8 mouse cellular contexts compared by ENCODE assay signal in the genomic region with DNA sequence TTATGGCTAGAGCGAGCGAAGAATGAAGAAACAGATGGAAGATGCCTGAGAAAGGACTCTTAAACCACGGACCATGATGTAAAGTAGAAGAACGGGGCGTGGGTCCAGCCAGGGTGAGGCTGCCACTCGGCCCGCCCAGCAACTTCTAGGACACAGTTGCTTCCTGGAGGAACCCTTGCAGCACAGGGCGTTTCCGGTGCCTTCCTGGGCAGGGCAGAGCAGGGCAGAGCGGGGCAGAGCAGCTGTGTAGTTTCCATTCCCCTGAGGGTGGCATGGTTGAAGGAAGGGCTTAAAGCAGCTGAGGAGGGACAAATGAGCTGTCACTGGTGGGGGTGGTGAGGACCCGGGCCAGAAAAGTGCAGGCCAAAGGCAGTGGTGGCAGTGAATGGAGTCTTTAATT. TPM values are rescaled to one million over a fixed set of nuclear protein-coding genes. Genes with fewer than 3 reads are reported as not detected.
A peak's percentile ranks its signal among the peaks of the same experiment; 100 is the strongest.
DNase-seq lines count a peak whose midpoint lies in the region; ATAC-seq and TF ChIP-seq lines count a peak whose summit lies in the region.

No protein-coding gene starts in this region.

- peak; percentile 41 to 78 for DNase-seq in kidney, postnatal 25 days
- peak; percentile 50 to 60 for DNase-seq in monocyte, adult 2 months (ENCODE audit: low read depth in 1 of 2, low spot score in 2 of 2)
- no peak for DNase-seq in left cerebral cortex, postnatal 14 days (ENCODE audit: low spot score in 2 of 2)
- DNase-seq in adipocyte (ENCODE audit: low spot score), result no peak
- DNase-seq in cerebellum, adult 9-11 months, result no peak

- H3K4me3 ChIP-seq in heart, embryonic 14.5 days (ENCODE audit: control insufficient read depth in 1 of 2, insufficient read depth in 1 of 2, low read depth in 1 of 2, low read length in 2 of 2), result no peak overlapping the region
- H3K4me3 ChIP-seq in heart, embryonic 11.5 days (ENCODE audit: low read depth, low read length), result no peak overlapping the region
- H3K4me3 ChIP-seq in bone marrow, adult 2 months (replicated peaks; ENCODE audit: control insufficient read depth, low read depth, low read length), result peak overlapping the region; percentile 20

- H3K4me2 ChIP-seq in heart, embryonic 14.5 days (ENCODE audit: low read length), result no peak overlapping the region
- no peak overlapping the region for H3K4me2 ChIP-seq in heart, embryonic 11.5 days

- WGBS in heart, embryonic 14.5 days, result 69% methylated on average over 11 of the region's 11 CpGs
- 74% methylated on average over 11 of the region's 11 CpGs for WGBS in heart, embryonic 11.5 days (ENCODE audit: insufficient replicate concordance)
- WGBS in bone marrow, adult 2 months, result 2% methylated on average over 11 of the region's 11 CpGs

- peak; percentile 69 for ATAC-seq in heart, embryonic 14.5 days (ENCODE audit: insufficient number of reproducible peaks, insufficient read depth, low FRiP score, low read depth)
- ATAC-seq in heart, embryonic 11.5 days (replicated peaks; ENCODE audit: insufficient number of reproducible peaks, low FRiP score, low TSS enrichment), result no peak

- H3K27me3 ChIP-seq in heart, embryonic 14.5 days (ENCODE audit: control insufficient read depth, insufficient read depth, low read length), result no peaks in the 10 kb centered on the region
- H3K27me3 ChIP-seq in heart, embryonic 11.5 days (ENCODE audit: control insufficient read depth, insufficient read depth, low read length), result no peaks in the 10 kb centered on the region

- no peaks in the 10 kb centered on the region for H3K9me3 ChIP-seq in heart, embryonic 14.5 days (ENCODE audit: control insufficient read depth, low read length)
- H3K9me3 ChIP-seq in heart, embryonic 11.5 days (replicated peaks; ENCODE audit: control insufficient read depth, low read length), result no peaks in the 10 kb centered on the region

- H3K9ac ChIP-seq in heart, embryonic 14.5 days (ENCODE audit: low read length), result no peak overlapping the region
- no peak overlapping the region for H3K9ac ChIP-seq in heart, embryonic 11.5 days (ENCODE audit: low read depth, low read length)

- intact Hi-C loops in left cerebral cortex, postnatal 14 days (cut with DNase I), result no loop called here

- H3K36me3 ChIP-seq in heart, embryonic 14.5 days (ENCODE audit: control insufficient read depth, insufficient read depth, low read length), result no peaks in the 10 kb centered on the region
- H3K36me3 ChIP-seq in heart, embryonic 11.5 days (ENCODE audit: control insufficient read depth, insufficient read depth, low read length), result peaks cover 3% of the 10 kb centered on the region; the same call in 1 of the 2 replicates

- no peaks in the 10 kb centered on the region for H3K4me1 ChIP-seq in heart, embryonic 14.5 days (ENCODE audit: control insufficient read depth in 2 of 2, insufficient read depth in 2 of 2, low read length in 2 of 2)
- H3K4me1 ChIP-seq in heart, embryonic 11.5 days (ENCODE audit: control insufficient read depth, insufficient read depth, low read length), result no peaks in the 10 kb centered on the region
- peaks cover 7% of the 10 kb centered on the region; the same call in 1 of the 2 replicates for H3K4me1 ChIP-seq in bone marrow, adult 2 months (ENCODE audit: control insufficient read depth, insufficient read depth, low read length)

- TF ChIP-seq CTCF in bone marrow, adult 2 months (IDR thresholded peaks at IDR 0.05; ENCODE audit: control insufficient read depth, insufficient read depth, low read length), result no peak

- peak; percentile 80; the same call in 1 of the 2 replicates for TF ChIP-seq POLR2A in bone marrow, adult 2 months (IDR thresholded peaks at IDR 0.05; ENCODE audit: borderline replicate concordance, control insufficient read depth, low read depth, low read length)

- H3K27ac ChIP-seq in heart, embryonic 14.5 days (replicated peaks in 1 of 2; ENCODE audit: control insufficient read depth in 1 of 2, insufficient read depth in 1 of 2, low read depth in 2 of 2, low read length in 2 of 2), result no peak overlapping the region
- no peak overlapping the region for H3K27ac ChIP-seq in heart, embryonic 11.5 days (ENCODE audit: low read depth, low read length)
- H3K27ac ChIP-seq in bone marrow, adult 2 months (ENCODE audit: control insufficient read depth, insufficient read depth, low read depth, low read length, poor library complexity), result peak overlapping the region; percentile 92

RNA-seq across cellular contexts. Expression of a gene that starts 48.3 kb away (rescaled TPM):
- 31.0 and 31.8 TPM in 2 replicates for polyA plus RNA-seq in heart, embryonic 14.5 days (2014; fragmentation: Nextera tagmentation; extraction: Ambion mirVana)
- polyA plus RNA-seq in heart, embryonic 11.5 days (2014; fragmentation: Nextera tagmentation; extraction: Ambion mirVana), result 32.7 and 33.2 TPM in 2 replicates
- 6.8 and 18.0 TPM in 2 replicates for polyA plus RNA-seq in bone marrow, adult 2 months (2011; ENCODE audit: insufficient read depth, insufficient read length, low replicate concordance, missing spikeins)
- total RNA-seq in left cerebral cortex, postnatal 14 days (2021), result 10 to 100 TPM; 76.0 to 87.4 TPM

RNA-seq across cellular contexts. Expression of a gene that starts 58.1 kb away (rescaled TPM):
- polyA plus RNA-seq in heart, embryonic 14.5 days (2014; fragmentation: Nextera tagmentation; extraction: Ambion mirVana), result 29.0 and 34.8 TPM in 2 replicates
- polyA plus RNA-seq in heart, embryonic 11.5 days (2014; fragmentation: Nextera tagmentation; extraction: Ambion mirVana), result 31.4 and 36.5 TPM in 2 replicates
- 17.9 and 28.6 TPM in 2 replicates for polyA plus RNA-seq in bone marrow, adult 2 months (2011; ENCODE audit: insufficient read depth, insufficient read length, low replicate concordance, missing spikeins)
- 10 to 100 TPM; 45.8 to 58.0 TPM for total RNA-seq in left cerebral cortex, postnatal 14 days (2021)

Comparison
In these comparisons a context has a peak if more than half of its experiments do, and no peak if none do; other contexts are left out.
1. DNase-seq: peak in kidney, postnatal 25 days (2 of 2) and monocyte, adult 2 months (2 of 2); none in left cerebral cortex, postnatal 14 days (0 of 2), adipocyte (single experiment) and cerebellum, adult 9-11 months (single experiment).